8 mouse cellular contexts compared by ENCODE assay signal in genomic region chr1:193270965-193271763, GRCm38 (mm10). TPM values are rescaled to one million over a fixed set of nuclear protein-coding genes. Genes with fewer than 3 reads are reported as not detected.
DNase-seq lines count a peak whose midpoint lies in the region; ATAC-seq lines count a peak whose summit lies in the region.

No protein-coding gene starts in this region.

- intact Hi-C loops in heart, postnatal 14 days (cut with DNase I), result no loop called here

- H3K4me2 ChIP-seq in heart, embryonic 11.5 days, result peak overlapping the region; percentile 67
- H3K4me2 ChIP-seq in intestine, embryonic 15.5 days (replicated peaks), result peak overlapping the region; percentile 81
- peak overlapping the region; percentile 66 for H3K4me2 ChIP-seq in lung, embryonic 16.5 days (ENCODE audit: low read depth, low read length)
- H3K4me2 ChIP-seq in hindbrain, embryonic 12.5 days (replicated peaks), result no peak overlapping the region

- H3K36me3 ChIP-seq in heart, embryonic 11.5 days (ENCODE audit: control insufficient read depth, insufficient read depth, low read length), result no peaks in the 10 kb centered on the region
- H3K36me3 ChIP-seq in embryonic facial prominence, embryonic 10.5 days (replicated peaks), result no peaks in the 10 kb centered on the region
- no peaks in the 10 kb centered on the region for H3K36me3 ChIP-seq in intestine, embryonic 15.5 days
- H3K36me3 ChIP-seq in lung, embryonic 16.5 days (ENCODE audit: control insufficient read depth, insufficient read depth, low read length), result no peaks in the 10 kb centered on the region
- H3K36me3 ChIP-seq in hindbrain, embryonic 12.5 days, result no peaks in the 10 kb centered on the region

- H3K27me3 ChIP-seq in heart, embryonic 11.5 days (ENCODE audit: control insufficient read depth, insufficient read depth, low read length), result no peaks in the 10 kb centered on the region
- peaks cover 7% of the 10 kb centered on the region; the same call in 1 of the 2 replicates for H3K27me3 ChIP-seq in embryonic facial prominence, embryonic 10.5 days (replicated peaks; ENCODE audit: low read depth, poor library complexity, severe bottlenecking)
- H3K27me3 ChIP-seq in intestine, embryonic 15.5 days (replicated peaks), result 0 out of 2 replicates have a peak, but pooled peaks cover 2% of the 10 kb centered on the region
- no peaks in the 10 kb centered on the region for H3K27me3 ChIP-seq in lung, embryonic 16.5 days (ENCODE audit: control insufficient read depth, insufficient read depth, low read depth, low read length)
- no peaks in the 10 kb centered on the region for H3K27me3 ChIP-seq in hindbrain, embryonic 12.5 days

- ATAC-seq in heart, embryonic 11.5 days (replicated peaks; ENCODE audit: insufficient number of reproducible peaks, low FRiP score, low TSS enrichment), result no peak
- no peak for ATAC-seq in intestine, embryonic 15.5 days
- ATAC-seq in lung, embryonic 16.5 days (ENCODE audit: low read depth), result no peak
- no peak for ATAC-seq in frontal cortex, adult (ENCODE audit: low TSS enrichment)
- ATAC-seq in hindbrain, embryonic 12.5 days (ENCODE audit: low FRiP score), result no peak

- WGBS in heart, embryonic 11.5 days (ENCODE audit: insufficient replicate concordance), result 27% methylated on average over 6 of the region's 6 CpGs
- 45% methylated on average over 6 of the region's 6 CpGs for WGBS in embryonic facial prominence, embryonic 10.5 days
- WGBS in intestine, embryonic 15.5 days, result 42% methylated on average over 6 of the region's 6 CpGs
- 32% methylated on average over 6 of the region's 6 CpGs for WGBS in lung, embryonic 16.5 days
- WGBS in hindbrain, embryonic 12.5 days, result 67% methylated on average over 6 of the region's 6 CpGs

- H3K4me3 ChIP-seq in heart, embryonic 11.5 days (ENCODE audit: low read depth, low read length), result peak overlapping the region; percentile 54
- H3K4me3 ChIP-seq in embryonic facial prominence, embryonic 10.5 days, result no peak overlapping the region
- no peak overlapping the region for H3K4me3 ChIP-seq in intestine, embryonic 15.5 days (replicated peaks)
- peak overlapping the region; percentile 62 for H3K4me3 ChIP-seq in lung, embryonic 16.5 days (ENCODE audit: low read length)
- no peak overlapping the region for H3K4me3 ChIP-seq in hindbrain, embryonic 12.5 days

- no peak for DNase-seq in heart, postnatal 14 days
- DNase-seq in embryonic facial prominence, embryonic 10.5 days (ENCODE audit: low spot score), result no peak
- DNase-seq in frontal cortex, postnatal 36 days (ENCODE audit: low spot score in 2 of 2), result no peak

- peak overlapping the region; percentile 12; the same call in 1 of the 2 replicates for H3K9ac ChIP-seq in heart, embryonic 11.5 days (ENCODE audit: low read depth, low read length)
- H3K9ac ChIP-seq in intestine, embryonic 15.5 days, result no peak overlapping the region
- peak overlapping the region; percentile 89 for H3K9ac ChIP-seq in lung, embryonic 16.5 days (ENCODE audit: low read length)
- H3K9ac ChIP-seq in hindbrain, embryonic 12.5 days, result no peak overlapping the region

- peaks cover 10% of the 10 kb centered on the region for H3K4me1 ChIP-seq in heart, embryonic 11.5 days (ENCODE audit: control insufficient read depth, insufficient read depth, low read length)
- peaks cover 38% of the 10 kb centered on the region for H3K4me1 ChIP-seq in embryonic facial prominence, embryonic 10.5 days
- H3K4me1 ChIP-seq in intestine, embryonic 15.5 days (replicated peaks), result peaks cover 15% of the 10 kb centered on the region; the same call in 1 of the 2 replicates
- peaks cover 3% of the 10 kb centered on the region; the same call in 1 of the 2 replicates for H3K4me1 ChIP-seq in lung, embryonic 16.5 days (replicated peaks; ENCODE audit: control insufficient read depth, insufficient read depth, low read length)
- H3K4me1 ChIP-seq in hindbrain, embryonic 12.5 days, result peaks cover 22% of the 10 kb centered on the region

- no peaks in the 10 kb centered on the region for H3K9me3 ChIP-seq in heart, embryonic 11.5 days (replicated peaks; ENCODE audit: control insufficient read depth, low read length)
- no peaks in the 10 kb centered on the region for H3K9me3 ChIP-seq in embryonic facial prominence, embryonic 10.5 days
- no peaks in the 10 kb centered on the region for H3K9me3 ChIP-seq in intestine, embryonic 15.5 days
- no peaks in the 10 kb centered on the region for H3K9me3 ChIP-seq in lung, embryonic 16.5 days (ENCODE audit: control insufficient read depth, low read length)
- H3K9me3 ChIP-seq in hindbrain, embryonic 12.5 days (replicated peaks), result no peaks in the 10 kb centered on the region

- H3K27ac ChIP-seq in heart, embryonic 11.5 days (ENCODE audit: low read depth, low read length), result no peak overlapping the region
- peak overlapping the region; percentile 30; the same call in 1 of the 2 replicates for H3K27ac ChIP-seq in embryonic facial prominence, embryonic 10.5 days (replicated peaks)
- 0 out of 2 replicates have a peak overlapping the region, but pooled peaks have one; percentile 9 for H3K27ac ChIP-seq in intestine, embryonic 15.5 days
- peak overlapping the region; percentile 97 for H3K27ac ChIP-seq in lung, embryonic 16.5 days (ENCODE audit: low read length)
- H3K27ac ChIP-seq in hindbrain, embryonic 12.5 days, result no peak overlapping the region

RNA-seq across cellular contexts. Expression of gene G0s2, which starts 1.9 kb away (rescaled TPM):
- polyA plus RNA-seq in heart, embryonic 11.5 days (2014; fragmentation: Nextera tagmentation; extraction: Ambion mirVana), result 38.5 and 45.3 TPM in 2 replicates
- 10 to 100 TPM; 43.4 to 57.3 TPM for total RNA-seq in heart, postnatal 14 days (2021)
- polyA plus RNA-seq in embryonic facial prominence, embryonic 10.5 days (2016; fragmentation: Nextera tagmentation; extraction: Ambion mirVana), result 7.0 and 7.7 TPM in 2 replicates
- 21.9 and 23.7 TPM in 2 replicates for polyA plus RNA-seq in intestine, embryonic 15.5 days (2015; fragmentation: Nextera tagmentation; extraction: Ambion mirVana)
- polyA plus RNA-seq in lung, embryonic 16.5 days (2015; fragmentation: Nextera tagmentation; extraction: Ambion mirVana), result 263 and 312 TPM in 2 replicates
- polyA plus RNA-seq in hindbrain, embryonic 12.5 days (2016; fragmentation: Nextera tagmentation; extraction: Ambion mirVana), result 6.4 and 7.1 TPM in 2 replicates

RNA-seq across cellular contexts. Expression of gene Hsd11b1, which starts 7.3 kb away (rescaled TPM):
- 1.6 and 2.2 TPM in 2 replicates for polyA plus RNA-seq in heart, embryonic 11.5 days (2014; fragmentation: Nextera tagmentation; extraction: Ambion mirVana)
- total RNA-seq in heart, postnatal 14 days (2021), result 1 to 10 TPM; 2.2 to 2.4 TPM
- polyA plus RNA-seq in embryonic facial prominence, embryonic 10.5 days (2016; fragmentation: Nextera tagmentation; extraction: Ambion mirVana), result 0.41 TPM in 1 of 2 replicates, not detected in the other
- polyA plus RNA-seq in intestine, embryonic 15.5 days (2015; fragmentation: Nextera tagmentation; extraction: Ambion mirVana), result 1.3 and 1.4 TPM in 2 replicates
- 64.3 and 86.1 TPM in 2 replicates for polyA plus RNA-seq in lung, embryonic 16.5 days (2015; fragmentation: Nextera tagmentation; extraction: Ambion mirVana)
- 0.17 and 0.21 TPM in 2 replicates for polyA plus RNA-seq in hindbrain, embryonic 12.5 days (2016; fragmentation: Nextera tagmentation; extraction: Ambion mirVana)

Comparison
In these comparisons a context has a peak if more than half of its experiments do, and no peak if none do; other contexts are left out.
1. H3K27ac ChIP-seq: peak in embryonic facial prominence, embryonic 10.5 days (single experiment), intestine, embryonic 15.5 days (single experiment) and lung, embryonic 16.5 days (single experiment); none in heart, embryonic 11.5 days (single experiment) and hindbrain, embryonic 12.5 days (single experiment).
2. H3K4me3 ChIP-seq: peak in heart, embryonic 11.5 days (single experiment) and lung, embryonic 16.5 days (single experiment); none in embryonic facial prominence, embryonic 10.5 days (single experiment), intestine, embryonic 15.5 days (single experiment) and hindbrain, embryonic 12.5 days (single experiment).
3. H3K9ac ChIP-seq: peak in heart, embryonic 11.5 days (single experiment) and lung, embryonic 16.5 days (single experiment); none in intestine, embryonic 15.5 days (single experiment) and hindbrain, embryonic 12.5 days (single experiment).
4. RNA of gene Hsd11b1, which starts 7.3 kb away (polyA plus RNA-seq): 64.3 to 86.1 TPM in lung, embryonic 16.5 days; 1.6 to 2.2 TPM in heart, embryonic 11.5 days, 1.3 to 1.4 TPM in intestine, embryonic 15.5 days, 0.41 TPM in embryonic facial prominence, embryonic 10.5 days and 0.17 to 0.21 TPM in hindbrain, embryonic 12.5 days; every median in the first group is over 10 times any median in the second.